Mouse (Mus musculus) small intestine, adult 10 weeks (tissue): Measurements from ENCODE around the gene 4930595D18Rik. TPM values are rescaled to one million over a fixed set of nuclear protein-coding genes. Genes with fewer than 3 reads are reported as not detected.

Source experiments
- polyA plus RNA-seq: library from polyadenylated mRNA; stranded (reverse); fragments of 350-450 nt; fragmentation: Illumina TruSeq; extraction: RNeasy Lipid Tissue Mini Kit (QIAGEN cat#74804); gene quantifications from one replicate; pipeline ENCODE4 v1.2.3, GENCODE M21; 2014; ENCODE audit warnings: low replicate concordance

Gene 4930595D18Rik
- not detected for polyA plus RNA-seq

DNA sequence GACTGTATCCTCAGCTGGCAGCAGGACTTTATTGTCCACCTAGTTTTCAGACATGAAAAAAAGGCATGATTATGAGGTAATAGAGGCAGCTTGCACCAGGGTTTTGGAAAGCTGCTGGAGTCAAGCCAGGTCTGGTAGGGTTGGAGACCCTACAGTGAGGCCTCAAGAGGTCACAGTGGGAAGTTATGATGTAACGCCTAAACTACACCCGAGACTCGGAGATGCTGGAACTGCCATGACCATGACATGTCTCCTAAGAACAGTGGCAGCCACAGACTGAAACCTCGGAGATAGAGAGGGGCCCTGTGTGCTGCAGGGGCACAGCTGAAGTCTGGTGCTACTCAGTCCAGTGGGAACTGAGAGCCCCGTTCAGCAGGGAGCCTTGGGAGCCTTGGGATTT is at the start of gene 4930595D18Rik:
Gene 4930595D18Rik, minus strand, starts transcription at position 16 of the 400 bp plus-strand sequence.

DNA sequence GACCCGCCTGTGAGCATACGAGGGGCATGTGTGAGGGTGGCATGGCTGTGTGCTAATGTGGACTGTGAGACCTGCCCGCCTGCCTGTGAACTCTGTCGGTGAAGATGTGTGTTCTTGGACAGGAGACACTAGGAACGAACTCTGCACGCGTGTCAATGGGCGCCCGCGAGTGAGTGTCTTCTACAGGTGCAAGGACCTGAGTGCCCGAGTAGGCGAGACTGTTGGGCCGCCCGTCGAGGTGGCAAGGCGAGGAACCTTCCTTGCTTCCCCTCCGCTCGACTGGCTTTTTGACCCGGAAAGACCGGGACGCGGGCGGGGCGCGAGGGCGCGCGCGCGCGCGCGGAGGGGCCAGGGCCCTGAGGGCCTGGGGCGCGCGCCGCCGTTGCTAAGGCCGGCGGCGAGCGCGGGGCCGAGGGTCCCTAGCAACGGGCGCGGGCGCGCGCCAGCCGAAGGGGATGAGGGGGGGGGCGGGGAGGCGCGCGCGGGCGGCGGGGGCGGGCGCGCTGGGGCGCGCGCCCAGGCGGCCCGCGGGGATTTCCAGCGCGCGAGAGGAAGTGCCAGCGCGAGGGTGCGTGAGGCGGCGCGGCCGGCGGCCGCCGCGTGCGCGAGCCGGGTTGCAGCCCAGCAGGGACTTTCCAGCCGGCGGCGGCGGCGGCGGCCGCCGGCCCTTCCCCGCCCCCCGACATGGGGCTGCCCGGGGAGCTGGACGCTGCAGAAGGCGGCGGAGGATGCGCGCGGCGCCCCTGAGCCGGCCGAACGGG is 18.3 kb downstream of the 4930595D18Rik start, which contains the start of gene Traf3:
Gene Traf3, plus strand, starts transcription at position 540 of the 761 bp plus-strand sequence.

Other genes with a start within 250 kb of the 4930595D18Rik start
- 0.15 TPM for gene Ankrd9, start 205.5 kb downstream of the 4930595D18Rik start, polyA plus RNA-seq
- gene Rcor1, start 145.1 kb downstream of the 4930595D18Rik start, polyA plus RNA-seq = 28.1 TPM
- 8.5 TPM for gene Traf3, start 18.1 kb downstream of the 4930595D18Rik start, polyA plus RNA-seq
- gene Amn, start 86.6 kb upstream of the 4930595D18Rik start, polyA plus RNA-seq = 0.48 TPM
- gene Cdc42bpb, start 193.2 kb upstream of the 4930595D18Rik start, polyA plus RNA-seq = 5.4 TPM
- not detected for gene Lbhd2, start 222.3 kb upstream of the 4930595D18Rik start, polyA plus RNA-seq
- gene Exoc3l4, start 232.5 kb upstream of the 4930595D18Rik start, polyA plus RNA-seq = 6.8 TPM